Mouse (Mus musculus) CH12.LX (cell line): ENCODE results near the gene Ubl3. TPM values are rescaled to one million over a fixed set of nuclear protein-coding genes. Genes with fewer than 3 reads are reported as not detected.

Source experiments
- DNase-seq: peaks from one replicate; pipeline ENCODE4 v3.0.0-alpha.2; 2013; ENCODE audit errors: extremely low read depth
- H3K27ac ChIP-seq: 2 replicates; pipeline ENCODE4 v1.5.1; 2012; ENCODE audit warnings: low read depth, mild to moderate bottlenecking, control low read depth, moderate library complexity; ENCODE audit not compliant: insufficient read depth
- H3K27me3 ChIP-seq: replicated peaks from 2 replicates; pipeline ENCODE3; 2012; ENCODE audit warnings: inconsistent platforms
- H3K36me3 ChIP-seq, 2 experiments: replicated peaks in 1 of 2; 2 replicates each; pipeline versions ENCODE3 to v1.6.1; 2012; ENCODE audit warnings: inconsistent platforms in 1 of 2, low read length in 1 of 2, mild to moderate bottlenecking in 1 of 2, mixed read lengths in 1 of 2, moderate library complexity in 1 of 2; ENCODE audit not compliant: control insufficient read depth in 1 of 2, insufficient read depth in 1 of 2
- H3K4me1 ChIP-seq, 2 experiments: 2 replicates each; pipeline ENCODE4 v1.6.1; 2012; ENCODE audit warnings: inconsistent platforms in 1 of 2, moderate library complexity in 1 of 2; ENCODE audit not compliant: insufficient read depth in 2 of 2, control insufficient read depth in 1 of 2
- H3K4me2 ChIP-seq: 2 replicates; pipeline ENCODE4 v1.6.1; 2012; ENCODE audit warnings: low read depth, mild to moderate bottlenecking, control low read depth; ENCODE audit not compliant: poor library complexity, insufficient read depth, severe bottlenecking
- H3K4me3 ChIP-seq, 3 experiments: fragments of 150-350 bp in 1 of 3; sonication (generic) in 1 of 3; replicated peaks in 1 of 3; 2 replicates each; pipeline versions ENCODE3 to v1.5.1; 2011 to 2012; ENCODE audit warnings: low read depth in 2 of 3, low read length in 2 of 3, mild to moderate bottlenecking in 2 of 3, moderate library complexity in 2 of 3, control low read depth in 1 of 3, improper control_type of control experiment in 1 of 3, inconsistent platforms in 1 of 3, mixed read lengths in 1 of 3; ENCODE audit not compliant: poor library complexity in 1 of 3
- H3K79me2 ChIP-seq: replicated peaks from 2 replicates; pipeline ENCODE4 v1.6.1; 2012; ENCODE audit warnings: mild to moderate bottlenecking, moderate library complexity; ENCODE audit not compliant: control insufficient read depth, poor library complexity, insufficient read depth, severe bottlenecking; ENCODE audit errors: extremely low read depth
- H3K9ac ChIP-seq: 2 replicates; pipeline ENCODE4 v1.6.1; 2012; ENCODE audit warnings: low read depth, mild to moderate bottlenecking, control low read depth, moderate library complexity; ENCODE audit not compliant: insufficient read depth
- H3K9me3 ChIP-seq: replicated peaks from 2 replicates; pipeline ENCODE3; 2012; ENCODE audit warnings: low read length, inconsistent platforms, mixed read lengths
- BHLHE40 ChIP-seq: IDR thresholded peaks from 2 replicates; pipeline ENCODE4 v1.6.1; 2011; ENCODE audit warnings: mild to moderate bottlenecking, low read depth, low read length, improper control_type of control experiment
- CTCF ChIP-seq, 2 experiments: IDR thresholded peaks in 1 of 2; conservative IDR thresholded peaks in 1 of 2; 2 replicates each; pipeline ENCODE4 v1.5.1; 2011 to 2012; ENCODE audit warnings: low read depth in 2 of 2, low read length in 2 of 2, improper control_type of control experiment in 1 of 2, inconsistent platforms in 1 of 2, mild to moderate bottlenecking in 1 of 2, moderate library complexity in 1 of 2
- E2F4 ChIP-seq: IDR thresholded peaks from 2 replicates; pipeline ENCODE4 v1.6.1; 2011; ENCODE audit warnings: low read depth, low read length, improper control_type of control experiment; ENCODE audit not compliant: insufficient replicate concordance
- ELF1 ChIP-seq: IDR thresholded peaks from 2 replicates; pipeline ENCODE4 v1.6.1; 2014; ENCODE audit warnings: low read depth, mild to moderate bottlenecking, inconsistent platforms, low read length, improper control_type of control experiment
- EP300 ChIP-seq: IDR thresholded peaks from 2 replicates; pipeline ENCODE4 v1.6.1; 2011; ENCODE audit warnings: low read length, improper control_type of control experiment
- HCFC1 ChIP-seq: IDR thresholded peaks from 2 replicates; pipeline ENCODE4 v1.6.1; 2012; ENCODE audit warnings: low read depth, mild to moderate bottlenecking, inconsistent platforms, low read length, improper control_type of control experiment
- IRF4 ChIP-seq: IDR thresholded peaks from 2 replicates; pipeline ENCODE4 v1.6.1; 2014; ENCODE audit warnings: low read depth, mild to moderate bottlenecking, inconsistent platforms, low read length, improper control_type of control experiment
- JUND ChIP-seq: conservative IDR thresholded peaks from 2 replicates; pipeline ENCODE4 v1.6.1; 2011; ENCODE audit warnings: low read depth, low read length, improper control_type of control experiment
- KAT2A ChIP-seq: IDR thresholded peaks from 2 replicates; pipeline ENCODE4 v1.6.1; 2012; ENCODE audit warnings: low read length, improper control_type of control experiment, inconsistent platforms; ENCODE audit not compliant: insufficient replicate concordance
- MAFK ChIP-seq: IDR thresholded peaks from 2 replicates; pipeline ENCODE4 v1.6.1; 2011; ENCODE audit warnings: low read length, improper control_type of control experiment; ENCODE audit not compliant: insufficient replicate concordance
- MAX ChIP-seq: IDR thresholded peaks from 2 replicates; pipeline ENCODE4 v1.6.1; 2011; ENCODE audit warnings: low read length, improper control_type of control experiment
- MXI1 ChIP-seq: IDR thresholded peaks from 2 replicates; pipeline ENCODE4 v1.6.1; 2011; ENCODE audit warnings: mild to moderate bottlenecking, low read depth, low read length, improper control_type of control experiment
- MYC ChIP-seq: IDR thresholded peaks from 2 replicates; pipeline ENCODE4 v1.6.1; 2011; ENCODE audit warnings: low read depth, mild to moderate bottlenecking, improper control_type of control experiment, low read length
- NRF1 ChIP-seq: IDR thresholded peaks from 2 replicates; pipeline ENCODE4 v1.6.1; 2014; ENCODE audit warnings: low read depth, mild to moderate bottlenecking, inconsistent platforms, low read length, improper control_type of control experiment, moderate library complexity
- PAX5 ChIP-seq: IDR thresholded peaks from 2 replicates; pipeline ENCODE4 v1.6.1; 2012; ENCODE audit warnings: low read length, inconsistent platforms, mixed read lengths
- POLR2A ChIP-seq: IDR thresholded peaks from 2 replicates; pipeline ENCODE4 v1.6.1; 2011; ENCODE audit warnings: low read depth, mild to moderate bottlenecking, improper control_type of control experiment, low read length
- SMC3 ChIP-seq: IDR thresholded peaks from 2 replicates; pipeline ENCODE4 v1.6.1; 2011; ENCODE audit warnings: low read depth, low read length, improper control_type of control experiment
- TBP ChIP-seq: conservative IDR thresholded peaks from 2 replicates; pipeline ENCODE4 v1.6.1; 2011; ENCODE audit warnings: low read depth, low read length, improper control_type of control experiment
- UBTF ChIP-seq: IDR thresholded peaks from 2 replicates; pipeline ENCODE4 v1.6.1; 2012; ENCODE audit warnings: low read depth, mild to moderate bottlenecking, inconsistent platforms, low read length, improper control_type of control experiment, moderate library complexity
- USF2 ChIP-seq: conservative IDR thresholded peaks from 2 replicates; pipeline ENCODE4 v1.6.1; 2011; ENCODE audit warnings: low read depth, low read length, improper control_type of control experiment
- ZC3H11A ChIP-seq: IDR thresholded peaks from 2 replicates; pipeline ENCODE4 v1.6.1; 2012; ENCODE audit warnings: low read depth, mild to moderate bottlenecking, inconsistent platforms, low read length, improper control_type of control experiment
- ZMIZ1 ChIP-seq: IDR thresholded peaks from 2 replicates; pipeline ENCODE4 v1.6.1; 2012; ENCODE audit warnings: low read depth, mild to moderate bottlenecking, inconsistent platforms, low read length, improper control_type of control experiment
- ZNF384 ChIP-seq: IDR thresholded peaks from 2 replicates; pipeline ENCODE4 v1.6.1; 2012; ENCODE audit warnings: low read depth, low read length, improper control_type of control experiment, inconsistent platforms
- dilution Hi-C: fragments of 300-500 bp; cut with MboI; formaldehyde crosslinking; loops from 2 replicates; pipeline ENCODE4 v1.14.3; 2020; ENCODE audit warnings: low sequenced_read_pairs; ENCODE audit not compliant: extremely low pct_unique_long_range_greater_than_20kb, extremely low pct_ligation_motif_present
- in situ Hi-C: fragments of 300-500 bp; cut with MboI; formaldehyde crosslinking; loops from 3 replicates; pipeline ENCODE4 v1.14.3; 2019; ENCODE audit warnings: low sequenced_read_pairs, low pct_ligation_motif_present, low pct_unique_long_range_greater_than_20kb, mixed read lengths
- polyA plus RNA-seq: library from polyadenylated mRNA; unstranded; fragments of >175 nt; gene quantifications from 2 replicates; pipeline ENCODE4 v1.2.1, GENCODE M21; 2012; ENCODE audit warnings: low read depth; ENCODE audit not compliant: insufficient read length
- total RNA-seq, 2 experiments: library from RNA; depleted of rRNA; stranded (reverse); fragments of 300-350 nt in 1 of 2; fragments of >200 nt in 1 of 2; gene quantifications; 2 replicates each; pipeline ENCODE4 v1.2.3; 2012 to 2014

Gene Ubl3
- total and polyA plus RNA-seq, 3 experiments = 46.9 to 83.3 (median 81.8) TPM

DNA sequence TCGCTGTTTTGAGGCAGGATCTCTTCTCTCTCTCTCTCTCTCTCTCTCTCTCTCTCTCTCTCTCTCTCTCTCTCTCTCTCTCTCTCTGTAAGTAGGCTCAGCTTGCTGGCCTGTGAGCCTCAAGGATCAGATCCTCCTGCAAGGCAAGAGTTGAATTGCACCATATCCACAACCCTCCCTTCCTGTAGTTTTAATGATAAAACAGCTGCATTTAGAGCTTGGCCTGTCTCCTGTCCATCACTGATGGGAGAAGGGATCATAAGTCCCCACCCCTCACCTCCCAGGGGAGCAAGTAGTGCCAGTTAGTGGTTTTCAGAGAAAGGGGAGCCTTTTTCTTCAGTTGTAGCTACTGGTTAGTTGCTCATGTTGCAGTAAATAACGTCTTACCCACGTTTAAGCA is 11.5 kb upstream of the Ubl3 start:
- in situ Hi-C loops = no loop called here
- TF ChIP-seq PAX5 (no peak), JUND (no peak), MAX (no peak), HCFC1 (no peak), KAT2A (no peak), SMC3 (no peak), MXI1 (no peak)
- Histone ChIP-seq H3K79me2 (no peaks in the 10 kb centered on the region), H3K4me3 (no peak overlapping the region), H3K36me3 (no peaks in the 10 kb centered on the region), H3K4me1 (peaks cover 10 to 50% of the 10 kb centered on the region in 2 experiments), H3K4me2 (no peak overlapping the region), H3K27me3 (no peaks in the 10 kb centered on the region), H3K9me3 (peaks cover 3% of the 10 kb centered on the region), H3K27ac (no peak overlapping the region), H3K9ac (no peak overlapping the region)
- dilution Hi-C loops = no loop called here
- DNase-seq = no peak

DNA sequence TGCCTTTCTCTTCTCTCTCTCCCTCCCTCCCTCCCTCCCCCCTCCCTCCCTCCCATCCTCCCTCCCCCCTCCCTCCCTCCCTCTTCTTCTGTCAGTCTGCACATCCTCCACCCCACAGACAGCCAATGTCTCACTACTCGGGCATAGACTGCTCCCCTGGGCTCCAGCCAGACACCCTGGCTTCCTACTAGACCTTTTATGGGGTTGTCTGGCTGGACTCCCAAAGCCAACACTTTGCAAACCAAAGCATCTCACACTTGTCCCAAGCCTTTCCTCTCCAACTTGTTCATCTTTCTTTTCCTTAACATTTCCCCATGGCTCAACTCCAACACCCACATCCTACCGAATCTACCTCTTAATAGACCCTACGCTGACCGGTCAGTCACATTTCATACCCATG is 10.7 kb upstream of the Ubl3 start:
- Histone ChIP-seq H3K4me3 (no peak overlapping the region), H3K9ac (no peak overlapping the region), H3K27ac (no peak overlapping the region), H3K4me1 (peaks cover 12 to 57% of the 10 kb centered on the region in 2 experiments), H3K9me3 (peaks cover 3% of the 10 kb centered on the region), H3K79me2 (no peaks in the 10 kb centered on the region), H3K27me3 (no peaks in the 10 kb centered on the region), H3K36me3 (no peaks in the 10 kb centered on the region), H3K4me2 (no peak overlapping the region)
- DNase-seq = no peak
- TF ChIP-seq NRF1 (no peak), USF2 (no peak), BHLHE40 (no peak), ZMIZ1 (no peak), E2F4 (no peak), HCFC1 (no peak), EP300 (no peak), UBTF (no peak), ZNF384 (no peak), MAFK (no peak), POLR2A (no peak), ELF1 (no peak), ZC3H11A (no peak), CTCF (conservative IDR thresholded peaks at IDR 0.05 in 1 of 2, IDR thresholded peaks at IDR 0.05 in 1 of 2; ENCODE audit: low read depth in 2 of 2, low read length in 2 of 2) (no peak), MYC (no peak), TBP (no peak), IRF4 (no peak)
- dilution Hi-C loops (no loop called here), in situ Hi-C loops (no loop called here)
